Mouse (Mus musculus): ENCODE measurements around the gene Epor. TPM values are rescaled to one million over a fixed set of nuclear protein-coding genes. Genes with fewer than 3 reads are reported as not detected.

Epor gene
- polyA plus RNA-seq, 1 experiment, result 0.57 TPM

GRCm38 (mm10) chr9:21948790-21949189 lies 14.5 kb downstream of the Epor start:
- no peak for TF ChIP-seq EP300 (IDR thresholded peaks at IDR 0.05; ENCODE audit: insufficient read depth, low read depth, low read length)
- TF ChIP-seq CTCF (IDR thresholded peaks at IDR 0.05; ENCODE audit: low read depth, low read length), result no peak
- TF ChIP-seq POLR2A (IDR thresholded peaks at IDR 0.05; ENCODE audit: insufficient read depth, low read length), result no peak
- Histone ChIP-seq H3K27me3 (ENCODE audit: control insufficient read depth, insufficient read depth, low read length, poor library complexity, severe bottlenecking) (no peaks in the 10 kb centered on the region), H3K27ac (ENCODE audit: insufficient read depth, low read length) (no peak overlapping the region), H3K4me3 (ENCODE audit: low read depth, low read length) (no peak overlapping the region), H3K9me3 (replicated peaks; ENCODE audit: control insufficient read depth, insufficient read depth, low read length, poor library complexity, severe bottlenecking) (no peaks in the 10 kb centered on the region), H3K36me3 (ENCODE audit: control insufficient read depth, insufficient read depth, low read length, poor library complexity, severe bottlenecking) (no peaks in the 10 kb centered on the region), H3K9ac (ENCODE audit: low read depth, poor library complexity, severe bottlenecking) (no peak overlapping the region), H3K4me1 (ENCODE audit: control insufficient read depth, insufficient read depth, low read length) (peaks cover 2% of the 10 kb centered on the region)

DNA sequence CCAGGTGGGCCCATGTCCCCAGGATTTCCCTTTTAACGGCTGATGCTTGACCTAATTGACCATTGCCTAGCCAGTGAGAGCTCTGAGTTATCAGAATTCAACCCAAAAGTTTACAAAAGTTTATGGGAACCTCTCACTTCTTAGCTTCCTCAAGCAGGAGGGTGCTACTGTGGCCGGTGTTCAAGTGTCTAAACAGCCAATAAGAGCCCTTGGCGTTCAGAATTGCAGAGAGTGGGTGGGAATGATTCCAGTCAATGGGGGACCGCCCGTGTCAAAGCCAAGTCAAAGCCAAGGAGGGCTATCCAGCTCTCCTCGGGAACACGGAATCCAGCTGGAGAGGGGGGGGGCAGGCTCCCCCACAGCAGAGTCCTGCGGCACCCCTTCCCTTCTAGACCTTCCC lies 15.2 kb downstream of the Epor start:
- H3K27me3 ChIP-seq (ENCODE audit: control insufficient read depth, insufficient read depth, low read length, poor library complexity, severe bottlenecking), result no peaks in the 10 kb centered on the region
- no peak for TF ChIP-seq POLR2A (IDR thresholded peaks at IDR 0.05; ENCODE audit: insufficient read depth, low read length)
- TF ChIP-seq EP300 (IDR thresholded peaks at IDR 0.05; ENCODE audit: insufficient read depth, low read depth, low read length), result no peak
- TF ChIP-seq CTCF (IDR thresholded peaks at IDR 0.05; ENCODE audit: low read depth, low read length), result no peak

DNA sequence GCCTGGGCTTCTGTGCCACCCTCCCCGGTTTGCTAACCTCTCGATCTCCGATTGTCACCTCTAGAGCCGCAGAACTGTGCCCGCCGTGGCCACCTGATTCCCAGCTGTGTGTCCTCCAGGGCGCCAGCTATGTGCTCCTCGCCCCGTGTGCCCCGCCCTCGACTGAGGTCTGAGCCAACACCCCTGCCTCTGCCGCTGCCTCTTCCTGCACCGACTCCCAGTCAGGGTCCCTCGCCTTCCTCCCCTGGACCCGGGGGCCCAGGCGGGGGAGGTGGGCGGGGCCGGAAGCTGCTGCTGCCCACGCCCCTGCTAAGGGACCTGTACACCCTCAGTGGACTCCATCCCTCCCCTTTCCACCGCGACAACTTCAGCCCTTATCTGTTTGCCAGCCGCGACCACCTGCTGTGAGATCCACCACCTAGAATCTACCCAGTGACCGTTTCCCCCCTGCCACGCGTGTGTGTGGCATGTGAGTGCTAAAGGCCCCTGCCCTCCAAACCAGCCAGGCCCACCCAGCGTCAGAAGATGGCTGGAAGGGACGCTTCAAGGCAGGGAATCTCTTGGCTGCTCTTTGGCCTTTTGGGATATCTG lies 15.7 kb downstream of the Epor start:
- Histone ChIP-seq H3K27ac (ENCODE audit: insufficient read depth, low read length) (no peak overlapping the region), H3K27me3 (ENCODE audit: control insufficient read depth, insufficient read depth, low read length, poor library complexity, severe bottlenecking) (no peaks in the 10 kb centered on the region), H3K9ac (ENCODE audit: low read depth, poor library complexity, severe bottlenecking) (peak overlapping the region; percentile 8; the same call in 1 of the 2 replicates), H3K4me3 (ENCODE audit: low read depth, low read length) (peak overlapping the region; percentile 39), H3K9me3 (replicated peaks; ENCODE audit: control insufficient read depth, insufficient read depth, low read length, poor library complexity, severe bottlenecking) (no peaks in the 10 kb centered on the region), H3K36me3 (ENCODE audit: control insufficient read depth, insufficient read depth, low read length, poor library complexity, severe bottlenecking) (no peaks in the 10 kb centered on the region), H3K4me1 (ENCODE audit: control insufficient read depth, insufficient read depth, low read length) (peaks cover 4% of the 10 kb centered on the region)
- no peak for TF ChIP-seq EP300 (IDR thresholded peaks at IDR 0.05; ENCODE audit: insufficient read depth, low read depth, low read length)
- TF ChIP-seq CTCF (IDR thresholded peaks at IDR 0.05; ENCODE audit: low read depth, low read length), result no peak
- TF ChIP-seq POLR2A (IDR thresholded peaks at IDR 0.05; ENCODE audit: insufficient read depth, low read length), result no peak

More for the DNA sequence above, 15.2 kb downstream of the Epor start:
- Histone ChIP-seq H3K36me3 (ENCODE audit: control insufficient read depth, insufficient read depth, low read length, poor library complexity, severe bottlenecking) (no peaks in the 10 kb centered on the region), H3K9me3 (replicated peaks; ENCODE audit: control insufficient read depth, insufficient read depth, low read length, poor library complexity, severe bottlenecking) (no peaks in the 10 kb centered on the region), H3K27ac (ENCODE audit: insufficient read depth, low read length) (no peak overlapping the region), H3K4me3 (ENCODE audit: low read depth, low read length) (no peak overlapping the region), H3K9ac (ENCODE audit: low read depth, poor library complexity, severe bottlenecking) (no peak overlapping the region), H3K4me1 (ENCODE audit: control insufficient read depth, insufficient read depth, low read length) (peaks cover 4% of the 10 kb centered on the region)

GRCm38 (mm10) chr9:21944267-21944666 lies 19.0 kb downstream of the Epor start:
- Histone ChIP-seq H3K36me3 (ENCODE audit: control insufficient read depth, insufficient read depth, low read length, poor library complexity, severe bottlenecking) (no peaks in the 10 kb centered on the region), H3K9ac (ENCODE audit: low read depth, poor library complexity, severe bottlenecking) (no peak overlapping the region), H3K27ac (ENCODE audit: insufficient read depth, low read length) (no peak overlapping the region), H3K4me3 (ENCODE audit: low read depth, low read length) (no peak overlapping the region), H3K9me3 (replicated peaks; ENCODE audit: control insufficient read depth, insufficient read depth, low read length, poor library complexity, severe bottlenecking) (no peaks in the 10 kb centered on the region), H3K4me1 (ENCODE audit: control insufficient read depth, insufficient read depth, low read length) (peaks cover 4% of the 10 kb centered on the region), H3K27me3 (ENCODE audit: control insufficient read depth, insufficient read depth, low read length, poor library complexity, severe bottlenecking) (no peaks in the 10 kb centered on the region)
- no peak for TF ChIP-seq POLR2A (IDR thresholded peaks at IDR 0.05; ENCODE audit: insufficient read depth, low read length)
- no peak for TF ChIP-seq CTCF (IDR thresholded peaks at IDR 0.05; ENCODE audit: low read depth, low read length)
- no peak for TF ChIP-seq EP300 (IDR thresholded peaks at IDR 0.05; ENCODE audit: insufficient read depth, low read depth, low read length)

DNA sequence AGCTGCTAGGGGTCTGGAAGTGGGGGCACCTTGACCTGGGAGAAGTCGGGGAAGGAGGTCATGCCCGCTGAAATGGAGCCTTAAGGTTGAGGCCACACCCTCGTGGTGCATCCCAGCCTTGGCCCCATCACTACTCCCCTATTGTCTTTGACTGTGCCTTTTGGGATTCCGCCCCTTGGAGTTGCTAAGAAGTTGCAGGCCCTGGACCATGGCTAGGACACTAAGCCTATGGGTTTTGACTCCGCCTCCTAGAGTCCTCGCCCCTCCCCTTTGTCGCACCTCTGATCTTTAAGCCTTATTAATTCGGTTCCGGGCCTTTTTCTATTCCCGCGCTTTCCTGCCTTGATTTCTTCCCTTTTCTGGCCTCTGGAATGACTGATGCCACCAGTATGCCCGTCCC lies 19.7 kb downstream of the Epor start:
- Histone ChIP-seq H3K9ac (ENCODE audit: low read depth, poor library complexity, severe bottlenecking) (no peak overlapping the region), H3K4me1 (ENCODE audit: control insufficient read depth, insufficient read depth, low read length) (peaks cover 4% of the 10 kb centered on the region), H3K27me3 (ENCODE audit: control insufficient read depth, insufficient read depth, low read length, poor library complexity, severe bottlenecking) (no peaks in the 10 kb centered on the region), H3K4me3 (ENCODE audit: low read depth, low read length) (no peak overlapping the region), H3K36me3 (ENCODE audit: control insufficient read depth, insufficient read depth, low read length, poor library complexity, severe bottlenecking) (no peaks in the 10 kb centered on the region), H3K9me3 (replicated peaks; ENCODE audit: control insufficient read depth, insufficient read depth, low read length, poor library complexity, severe bottlenecking) (no peaks in the 10 kb centered on the region), H3K27ac (ENCODE audit: insufficient read depth, low read length) (no peak overlapping the region)
- TF ChIP-seq EP300 (IDR thresholded peaks at IDR 0.05; ENCODE audit: insufficient read depth, low read depth, low read length), result no peak
- TF ChIP-seq CTCF (IDR thresholded peaks at IDR 0.05; ENCODE audit: low read depth, low read length), result no peak
- TF ChIP-seq POLR2A (IDR thresholded peaks at IDR 0.05; ENCODE audit: insufficient read depth, low read length), result no peak

GRCm38 (mm10) chr9:21943046-21943445 lies 20.3 kb downstream of the Epor start:
- no peak overlapping the region for H3K27ac ChIP-seq (ENCODE audit: insufficient read depth, low read length)
- peak overlapping the region; percentile 10 for H3K4me3 ChIP-seq (ENCODE audit: low read depth, low read length)
- no peak for TF ChIP-seq CTCF (IDR thresholded peaks at IDR 0.05; ENCODE audit: low read depth, low read length)
- TF ChIP-seq POLR2A (IDR thresholded peaks at IDR 0.05; ENCODE audit: insufficient read depth, low read length), result no peak
- TF ChIP-seq EP300 (IDR thresholded peaks at IDR 0.05; ENCODE audit: insufficient read depth, low read depth, low read length), result no peak
- no peaks in the 10 kb centered on the region for H3K9me3 ChIP-seq (replicated peaks; ENCODE audit: control insufficient read depth, insufficient read depth, low read length, poor library complexity, severe bottlenecking)
- H3K4me1 ChIP-seq (ENCODE audit: control insufficient read depth, insufficient read depth, low read length), result peaks cover 4% of the 10 kb centered on the region
- no peak overlapping the region for H3K9ac ChIP-seq (ENCODE audit: low read depth, poor library complexity, severe bottlenecking)
- no peaks in the 10 kb centered on the region for H3K36me3 ChIP-seq (ENCODE audit: control insufficient read depth, insufficient read depth, low read length, poor library complexity, severe bottlenecking)
- H3K27me3 ChIP-seq (ENCODE audit: control insufficient read depth, insufficient read depth, low read length, poor library complexity, severe bottlenecking), result no peaks in the 10 kb centered on the region

All from ES-Bruce4 (cell line).